10 mouse cellular contexts compared by ENCODE assay signal in genomic region chr13:89384598-89385145, GRCm38 (mm10).
DNase-seq lines count a peak whose midpoint lies in the region; ATAC-seq and TF ChIP-seq lines count a peak whose summit lies in the region.
"Had no signal": no experiment of that assay in that cellular context is flagged by ENCODE, and none has a peak within 500 bp of the region (broad histone marks: within the 10 kb centered on the region; RNA-seq: fewer than 3 reads in every experiment).

No protein-coding gene starts in this region.

- H3K9me3 ChIP-seq in heart, embryonic 10.5 days = no peaks in the 10 kb centered on the region
- no peaks in the 10 kb centered on the region for H3K9me3 ChIP-seq in kidney, embryonic 14.5 days (ENCODE audit: control insufficient read depth, low read length)
- H3K9me3 ChIP-seq: heart, embryonic 15.5 days; liver, embryonic 13.5 days had no signal

- ATAC-seq in kidney, embryonic 14.5 days (ENCODE audit: low FRiP score, low TSS enrichment) = no peak

- no peaks in the 10 kb centered on the region for H3K27me3 ChIP-seq in heart, embryonic 10.5 days (ENCODE audit: insufficient read depth, poor library complexity, severe bottlenecking)
- H3K27me3 ChIP-seq in spleen, adult 2 months (ENCODE audit: control insufficient read depth, insufficient read depth, low read length) = no peaks in the 10 kb centered on the region
- H3K27me3 ChIP-seq in kidney, embryonic 14.5 days (ENCODE audit: control insufficient read depth, insufficient read depth, low read length) = no peaks in the 10 kb centered on the region
- H3K27me3 ChIP-seq: heart, embryonic 15.5 days; liver, embryonic 13.5 days had no signal

- TF ChIP-seq CTCF in spleen, adult 2 months (IDR thresholded peaks at IDR 0.05; ENCODE audit: extremely low read depth, insufficient read depth, insufficient read length, insufficient replicate concordance) = no peak

- H3K4me3 ChIP-seq in heart, embryonic 10.5 days = no peak overlapping the region
- H3K4me3 ChIP-seq in spleen, adult 2 months (ENCODE audit: extremely low read depth, insufficient read depth, insufficient read length) = 0 out of 2 replicates have a peak overlapping the region, but pooled peaks have one; percentile 9
- no peak overlapping the region for H3K4me3 ChIP-seq in kidney, embryonic 14.5 days (ENCODE audit: low read length)
- H3K4me3 ChIP-seq: heart, embryonic 15.5 days; liver, embryonic 13.5 days had no signal

- peak; percentile 7 to 8 for DNase-seq in heart, postnatal 10 days
- no peak for DNase-seq in heart, embryonic 10.5 days (ENCODE audit: low spot score)
- DNase-seq in spleen, adult 2 months (ENCODE audit: low read depth in 1 of 2, low spot score in 2 of 2) = no peak
- DNase-seq in spleen, postnatal 14 days (ENCODE audit: low spot score in 2 of 2) = no peak
- peak; percentile 30 for DNase-seq in induced T-regulatory cell, adult 2 months (ENCODE audit: low read depth)
- DNase-seq in skeletal muscle tissue, adult 2 months (ENCODE audit: low read depth, low spot score) = peak; percentile 39
- DNase-seq in natural killer cell, adult 2 months (ENCODE audit: low spot score in 2 of 2) = no peak
- DNase-seq: liver, embryonic 13.5 days had no signal

- H3K4me2 ChIP-seq in kidney, embryonic 14.5 days (replicated peaks; ENCODE audit: low read depth, low read length) = no peak overlapping the region
- H3K4me2 ChIP-seq: heart, embryonic 15.5 days; liver, embryonic 13.5 days had no signal

- intact Hi-C loops in heart, postnatal 10 days (cut with DNase I) = no loop called here

- H3K27ac ChIP-seq in heart, embryonic 10.5 days = no peak overlapping the region
- H3K27ac ChIP-seq in spleen, adult 2 months (ENCODE audit: insufficient read depth, low read length) = no peak overlapping the region
- no peak overlapping the region for H3K27ac ChIP-seq in kidney, embryonic 14.5 days (ENCODE audit: low read depth, low read length)
- H3K27ac ChIP-seq: heart, embryonic 15.5 days; liver, embryonic 13.5 days had no signal

- H3K36me3 ChIP-seq in heart, embryonic 10.5 days = no peaks in the 10 kb centered on the region
- no peaks in the 10 kb centered on the region for H3K36me3 ChIP-seq in spleen, adult 2 months (ENCODE audit: control insufficient read depth, insufficient read depth, low read length)
- no peaks in the 10 kb centered on the region for H3K36me3 ChIP-seq in kidney, embryonic 14.5 days (ENCODE audit: control insufficient read depth, insufficient read depth, low read length)
- H3K36me3 ChIP-seq: heart, embryonic 15.5 days; liver, embryonic 13.5 days had no signal

- 87% methylated on average over 11 of the region's 11 CpGs for WGBS in heart, embryonic 10.5 days
- WGBS in spleen, adult 2 months = 83% methylated on average over 11 of the region's 11 CpGs
- WGBS in kidney, embryonic 14.5 days = 86% methylated on average over 11 of the region's 11 CpGs

- H3K9ac ChIP-seq in kidney, embryonic 14.5 days (ENCODE audit: low read depth, low read length) = no peak overlapping the region
- H3K9ac ChIP-seq: heart, embryonic 15.5 days; liver, embryonic 13.5 days had no signal

- no peaks in the 10 kb centered on the region for H3K4me1 ChIP-seq in heart, embryonic 10.5 days
- no peaks in the 10 kb centered on the region for H3K4me1 ChIP-seq in spleen, adult 2 months (ENCODE audit: control insufficient read depth, insufficient read depth, insufficient read length)
- H3K4me1 ChIP-seq in kidney, embryonic 14.5 days (ENCODE audit: control insufficient read depth, insufficient read depth, low read length) = no peaks in the 10 kb centered on the region
- H3K4me1 ChIP-seq: heart, embryonic 15.5 days; liver, embryonic 13.5 days had no signal

- no peak for TF ChIP-seq POLR2A in spleen, adult 2 months (IDR thresholded peaks at IDR 0.05; ENCODE audit: low read depth, low read length)

Comparison
In these comparisons a context has a peak if more than half of its experiments do, and no peak if none do; other contexts are left out.
1. DNase-seq: peak in heart, postnatal 10 days (2 of 2), induced T-regulatory cell, adult 2 months (single experiment) and skeletal muscle tissue, adult 2 months (single experiment); none in heart, embryonic 10.5 days (single experiment), spleen, adult 2 months (0 of 2), spleen, postnatal 14 days (0 of 2) and natural killer cell, adult 2 months (0 of 2).